Mouse (Mus musculus) lung, adult 2 months (tissue): Measurements from ENCODE around the gene E2f8. TPM values are rescaled to one million over a fixed set of nuclear protein-coding genes. Genes with fewer than 3 reads are reported as not detected.

Source experiments
- DNase-seq: peaks from one replicate; pipeline ENCODE4 v3.0.0; 2022
- H3K4me1 ChIP-seq: fragments of 200-500 bp; 2 replicates; pipeline ENCODE4 v1.6.1; 2011; ENCODE audit warnings: low read length; ENCODE audit not compliant: control insufficient read depth, insufficient read depth
- H3K4me3 ChIP-seq: fragments of 200-500 bp; replicated peaks from 2 replicates; pipeline ENCODE3; 2011; ENCODE audit warnings: low read depth, mild to moderate bottlenecking, control low read depth, low read length; ENCODE audit errors: extremely low read depth
- CTCF ChIP-seq: fragments of 200-500 bp; IDR thresholded peaks from 2 replicates; pipeline ENCODE4 v1.5.1; 2011; ENCODE audit warnings: mild to moderate bottlenecking, low read length, control low read depth; ENCODE audit not compliant: insufficient read depth
- POLR2A ChIP-seq: fragments of 200-500 bp; IDR thresholded peaks from 2 replicates; pipeline ENCODE4 v1.6.1; 2011; ENCODE audit warnings: low read depth, mild to moderate bottlenecking, control low read depth, low read length, borderline replicate concordance; ENCODE audit errors: extremely low read depth
- WGBS: fragments of 180-500 bp; shearing (Covaris S2); methylation state at CpG from one replicate; pipeline ENCODE4 v1.1.7; 2018; 5-methylcytosine and 5-hydroxymethylcytosine counted together
- polyA plus RNA-seq: library from polyadenylated mRNA; depleted of rRNA; stranded (reverse); fragments of >200 nt; gene quantifications from 2 replicates; pipeline ENCODE4 v1.2.3, GENCODE M21; 2012

Gene E2f8
- polyA plus RNA-seq, 1 experiment: 0.90 TPM

GRCm38 (mm10) chr7:48861796-48862195 lies 19.6 kb downstream of the E2f8 start:
- TF ChIP-seq CTCF (no peak), POLR2A (no peak)
- Histone ChIP-seq H3K4me1 (no peaks in the 10 kb centered on the region), H3K4me3 (no peak overlapping the region)
- 87% methylated on average over 4 of the region's 4 CpGs for WGBS
- no peak for DNase-seq

GRCm38 (mm10) chr7:48860948-48861347 lies 20.4 kb downstream of the E2f8 start:
- TF ChIP-seq CTCF: no peak
- no peak for TF ChIP-seq POLR2A

GRCm38 (mm10) chr7:48859362-48859761 lies 22.0 kb downstream of the E2f8 start:
- no peaks in the 10 kb centered on the region for H3K4me1 ChIP-seq
- WGBS: 58% methylated on average over 4 of the region's 4 CpGs
- DNase-seq: no peak
- H3K4me3 ChIP-seq: no peak overlapping the region
- TF ChIP-seq CTCF (no peak), POLR2A (no peak)

More at GRCm38 (mm10) chr7:48860948-48861347, 20.4 kb downstream of the E2f8 start:
- Histone ChIP-seq H3K4me1 (no peaks in the 10 kb centered on the region), H3K4me3 (no peak overlapping the region)
- 42% methylated on average over 1 of the region's 1 CpGs for WGBS
- no peak for DNase-seq

- Histone ChIP-seq H3K4me3 (no peak overlapping the region), H3K4me1 (no peaks in the 10 kb centered on the region)
- no peak for DNase-seq
- TF ChIP-seq CTCF (no peak), POLR2A (no peak)
- 19% methylated on average over 1 of the region's 1 CpGs for WGBS
Observed at GRCm38 (mm10) chr7:48858257-48858656, 23.1 kb downstream of the E2f8 start.

DNA sequence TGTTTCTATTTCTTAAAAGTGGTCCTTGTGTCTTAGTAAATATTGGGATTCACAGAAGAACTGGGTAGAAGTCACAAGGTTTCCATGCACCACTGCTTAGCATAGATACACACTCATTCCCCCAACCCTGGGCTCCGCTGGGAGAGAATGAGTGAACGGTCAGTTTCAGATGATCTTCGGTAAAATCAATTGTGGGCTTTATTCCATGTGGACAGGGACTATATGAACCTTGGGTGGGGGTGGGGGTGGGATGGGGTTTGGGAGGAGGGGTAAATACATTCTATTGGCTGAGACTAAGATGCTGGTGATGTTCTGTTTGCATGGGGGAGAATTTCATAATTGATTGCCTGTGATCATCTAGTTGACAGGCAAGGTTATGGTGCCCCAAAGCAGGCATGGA lies 25.9 kb downstream of the E2f8 start:
- no peak for TF ChIP-seq POLR2A
- TF ChIP-seq CTCF: no peak
- Histone ChIP-seq H3K4me1 (no peaks in the 10 kb centered on the region), H3K4me3 (no peak overlapping the region)
- DNase-seq: no peak
- 90% methylated on average over 3 of the region's 3 CpGs for WGBS

DNA sequence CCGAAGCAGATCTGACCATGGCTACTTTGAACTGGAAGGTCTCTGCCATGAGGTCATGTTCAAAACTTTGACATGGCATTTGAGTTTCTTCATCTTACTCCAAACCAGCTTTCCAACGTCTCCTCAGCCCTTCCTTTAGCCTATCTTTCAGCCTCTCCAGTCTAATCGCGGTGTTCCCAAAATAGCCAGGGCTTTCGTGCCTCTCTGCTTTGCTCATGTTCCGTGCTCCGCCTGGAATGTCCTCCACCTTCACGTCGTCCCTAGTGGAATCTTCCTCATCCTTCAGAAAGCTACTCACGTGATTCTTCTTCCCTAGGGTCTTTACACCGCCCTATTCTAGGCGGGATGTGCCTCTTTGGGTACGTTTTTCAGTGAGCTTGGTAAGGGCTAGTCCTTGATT lies 27.9 kb downstream of the E2f8 start:
- no peak overlapping the region for H3K4me3 ChIP-seq
- DNase-seq: no peak
- WGBS: 80% methylated on average over 13 of the region's 13 CpGs
- TF ChIP-seq POLR2A (no peak), CTCF (no peak)
- no peaks in the 10 kb centered on the region for H3K4me1 ChIP-seq

DNA sequence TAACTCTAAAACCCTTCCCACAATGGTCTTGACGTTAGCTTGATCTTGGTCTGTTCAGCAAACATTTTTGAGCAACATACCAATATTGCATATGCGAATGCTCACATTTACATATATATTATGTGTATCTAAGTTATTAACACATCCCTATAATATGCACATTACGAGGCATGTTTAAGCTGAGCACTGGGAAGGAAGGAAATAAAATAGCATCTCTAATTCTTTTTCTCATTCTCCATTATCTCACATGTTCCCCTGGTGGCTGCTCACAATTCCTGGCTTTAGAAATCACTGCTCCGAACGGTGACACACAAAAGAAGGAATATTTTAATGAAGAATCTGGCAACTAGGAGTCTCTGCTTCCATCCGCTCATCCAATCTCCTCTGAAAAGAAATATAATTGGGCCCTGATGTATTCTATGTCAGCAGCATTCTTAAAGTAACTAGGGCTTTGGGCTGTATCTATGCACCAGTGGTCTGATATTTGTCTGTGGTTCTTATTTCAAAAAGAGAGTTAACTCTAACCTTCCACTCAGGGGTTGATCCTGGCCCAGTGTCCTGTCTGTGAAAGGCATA lies 29.8 kb downstream of the E2f8 start:
- no peak overlapping the region for H3K4me3 ChIP-seq
- DNase-seq: no peak
- TF ChIP-seq POLR2A (no peak), CTCF (no peak)
- 91% methylated on average over 6 of the region's 6 CpGs for WGBS
- no peaks in the 10 kb centered on the region for H3K4me1 ChIP-seq

GRCm38 (mm10) chr7:48847820-48848650 lies 33.4 kb downstream of the E2f8 start, which contains the start of gene Csrp3:
Gene Csrp3 (minus strand): TSS chr7:48848033.
- TF ChIP-seq CTCF (no peak), POLR2A (no peak)
- Histone ChIP-seq H3K4me1 (no peaks in the 10 kb centered on the region), H3K4me3 (no peak within 1 kb of the TSS)
- no peak for DNase-seq
- WGBS: 61% methylated on average over 11 of the region's 11 CpGs

DNA sequence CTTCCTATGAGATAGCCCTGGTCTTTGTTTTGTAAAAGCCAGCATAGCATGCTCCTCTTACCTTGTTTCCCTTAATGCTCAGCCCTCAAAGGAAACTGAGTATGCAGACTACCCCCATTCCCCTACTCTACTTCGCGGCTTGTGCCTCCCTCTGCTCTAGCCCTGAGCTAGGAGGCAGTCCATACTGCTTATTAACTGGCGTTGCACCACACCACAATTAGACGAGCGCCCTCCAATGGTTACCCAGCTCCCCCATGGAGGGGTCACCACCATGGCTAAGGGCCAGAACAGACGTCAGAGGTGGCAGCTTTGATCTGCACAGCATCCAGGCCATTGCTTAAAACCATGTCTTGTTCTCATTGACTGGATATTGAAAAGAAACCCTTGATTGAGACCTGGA lies 34.6 kb downstream of the E2f8 start:
- Histone ChIP-seq H3K4me1 (no peaks in the 10 kb centered on the region), H3K4me3 (no peak overlapping the region)
- WGBS: 66% methylated on average over 6 of the region's 6 CpGs
- no peak for TF ChIP-seq CTCF
- TF ChIP-seq POLR2A: no peak
- DNase-seq: no peak

GRCm38 (mm10) chr7:48845213-48845973 lies 36.0 kb downstream of the E2f8 start:
- H3K4me3 ChIP-seq: no peak overlapping the region
- no peaks in the 10 kb centered on the region for H3K4me1 ChIP-seq
- TF ChIP-seq CTCF (no peak), POLR2A (no peak)
- 73% methylated on average over 12 of the region's 12 CpGs for WGBS
- no peak for DNase-seq

DNA sequence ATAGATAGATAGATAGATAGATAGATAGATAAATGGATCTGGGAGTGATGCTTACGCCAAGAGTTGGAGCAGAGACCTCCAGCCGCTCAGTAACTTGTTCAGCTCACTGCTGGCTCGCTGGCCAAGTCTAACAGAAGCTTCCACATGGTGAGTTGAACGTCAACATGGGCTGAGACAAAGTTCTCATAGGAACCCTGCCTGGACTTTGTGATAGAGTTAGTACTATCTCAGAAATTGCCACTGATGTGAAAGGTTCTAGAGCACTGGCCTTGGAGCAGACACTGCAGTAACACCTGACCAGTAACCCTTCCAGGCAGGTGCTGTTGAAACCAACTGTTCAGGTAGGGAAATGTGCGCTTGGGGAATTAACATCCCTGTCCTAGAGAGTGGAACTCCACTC lies 37.9 kb downstream of the E2f8 start:
- TF ChIP-seq CTCF (no peak), POLR2A (no peak)
- Histone ChIP-seq H3K4me1 (no peaks in the 10 kb centered on the region), H3K4me3 (no peak overlapping the region)
- DNase-seq: no peak
- WGBS: 82% methylated on average over 5 of the region's 5 CpGs
